Mouse (Mus musculus): ENCODE measurements around the gene Rasl10b. TPM values are rescaled to one million over a fixed set of nuclear protein-coding genes. Genes with fewer than 3 reads are reported as not detected.

Gene Rasl10b
- polyA plus RNA-seq, 3 experiments from 2014 or later = not detected

- ATAC-seq = no peak
Measured at GRCm38 (mm10) chr11:83437377-83437776, 28.4 kb downstream of the Rasl10b start, which contains the start of gene 1700020L24Rik. 1700020L24Rik (plus strand) TSS chr11:83437677.

GRCm38 (mm10) chr11:83439426-83440060, 30.6 kb downstream of the Rasl10b start:
- ATAC-seq = no peak

- ATAC-seq = peak; percentile 86
Measured at GRCm38 (mm10) chr11:83440081-83441064, 31.4 kb downstream of the Rasl10b start.

DNA sequence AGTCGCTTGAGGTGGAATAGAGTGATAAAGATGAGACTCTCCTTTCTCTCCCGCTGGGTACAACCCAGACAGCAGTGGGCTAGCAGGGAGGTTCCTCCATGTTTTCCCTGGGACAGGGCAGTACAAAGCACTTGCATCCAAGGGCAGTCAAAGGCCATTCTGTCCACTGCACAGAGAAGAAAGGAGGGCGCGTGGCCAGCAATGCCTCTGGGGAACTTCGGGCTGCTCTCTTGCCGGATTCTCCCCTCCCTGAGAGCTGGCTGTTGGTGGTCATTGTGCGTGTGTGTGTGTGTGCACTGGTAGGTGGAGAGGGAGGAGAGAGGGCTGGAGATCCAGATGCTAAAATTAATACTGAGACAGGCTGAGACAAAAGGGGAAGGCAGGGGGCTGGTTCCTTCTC, 32.3 kb downstream of the Rasl10b start:
- ATAC-seq = no peak

DNA sequence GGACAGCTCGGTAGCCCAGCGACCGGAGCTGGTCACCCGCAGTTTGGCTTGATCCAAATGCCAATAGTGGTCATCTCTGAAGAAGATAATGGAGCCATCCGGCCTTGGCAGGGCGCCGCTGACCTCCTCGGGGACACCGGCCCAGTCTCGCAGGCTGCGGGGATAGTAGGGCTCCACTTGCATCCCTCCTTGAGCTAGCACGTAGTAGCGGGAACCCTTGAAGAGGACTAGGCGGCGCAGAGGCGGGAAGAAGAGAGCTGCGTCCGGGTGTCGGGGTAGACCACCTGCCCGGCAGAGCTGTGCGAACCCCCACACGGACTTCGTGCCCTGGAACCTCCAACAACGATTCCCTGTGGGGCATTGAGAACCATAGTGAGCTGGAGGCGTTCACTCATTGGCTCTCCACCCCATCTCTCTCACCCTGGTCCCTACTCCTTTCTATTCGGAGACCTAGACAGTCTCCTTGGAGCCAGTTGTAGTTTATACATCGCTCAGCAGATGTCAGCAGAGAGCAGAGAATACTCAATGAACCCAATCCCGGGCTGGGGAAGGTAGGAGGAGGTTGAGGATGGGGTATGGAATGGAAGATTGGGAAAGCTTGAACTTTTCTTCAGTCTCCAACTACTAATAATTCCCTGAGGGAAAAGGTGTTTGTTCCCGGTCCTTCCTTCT, 33.8 kb downstream of the Rasl10b start:
- ATAC-seq = peak; percentile 30

DNA sequence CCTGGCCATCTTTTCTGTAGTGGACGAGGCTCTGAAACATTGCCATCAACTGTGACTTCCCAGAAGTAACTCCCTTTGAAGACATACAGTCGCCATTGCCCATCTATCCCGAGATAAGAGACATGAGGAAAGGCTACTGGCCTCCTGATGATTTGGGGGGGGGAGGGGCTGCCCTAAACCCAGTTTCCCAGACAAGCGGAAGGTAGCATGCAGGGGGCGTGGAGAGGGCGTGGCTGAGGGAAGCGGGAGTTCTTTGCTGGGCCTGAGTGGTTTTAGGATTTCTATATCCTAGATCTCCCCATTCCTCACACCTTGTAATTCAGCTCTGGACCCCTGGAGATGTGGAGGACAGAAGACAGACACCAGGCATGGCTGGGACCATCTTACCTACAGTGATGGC, 34.9 kb downstream of the Rasl10b start:
- ATAC-seq = no peak

GRCm38 (mm10) chr11:83445001-83445400, 36.1 kb downstream of the Rasl10b start:
- no peak for ATAC-seq

GRCm38 (mm10) chr11:83447612-83448011, 38.7 kb downstream of the Rasl10b start:
- ATAC-seq = no peak

DNA sequence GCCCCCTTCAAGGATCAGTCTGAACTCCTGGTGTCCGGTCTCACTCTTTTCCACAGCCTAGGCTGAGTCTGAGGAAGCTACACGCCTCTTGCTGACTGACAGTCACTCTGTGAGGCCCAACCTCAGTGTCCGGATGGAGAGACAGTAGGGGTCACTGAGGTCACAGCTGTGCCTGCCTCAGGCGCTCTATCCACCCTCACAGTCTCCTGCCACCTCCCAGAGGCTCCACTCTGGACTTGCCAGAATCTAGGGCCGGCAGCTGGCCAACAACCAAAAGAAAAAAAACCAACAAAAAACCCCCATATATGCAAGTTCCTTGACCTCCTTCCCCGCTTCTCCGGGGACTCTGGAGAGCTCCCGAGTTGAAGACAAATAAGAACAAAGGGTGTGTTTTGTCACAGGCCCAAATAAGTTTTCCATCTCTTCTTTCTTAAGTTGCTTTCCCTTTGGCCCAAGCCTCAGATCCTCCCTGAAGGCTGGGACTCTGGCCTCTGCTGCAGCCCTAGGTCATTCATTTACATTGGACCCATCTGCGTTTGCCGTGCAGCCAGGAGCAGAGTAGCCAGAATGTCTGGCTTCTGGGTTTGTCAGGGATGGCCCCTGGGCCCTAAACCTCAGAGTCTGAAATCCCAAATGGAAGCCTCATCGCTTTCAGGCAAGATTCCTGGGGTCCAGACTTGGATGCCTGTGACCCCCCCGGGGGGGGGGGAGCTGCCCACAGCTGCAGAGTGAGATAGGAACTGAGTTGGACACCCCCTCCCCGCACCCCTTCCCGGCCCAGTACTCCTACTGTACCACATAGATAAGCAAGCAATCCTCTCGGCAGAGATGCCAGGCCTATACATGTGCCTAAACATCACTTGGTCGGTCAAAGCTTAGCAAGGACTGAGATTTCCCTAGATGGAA, 39.3 kb downstream of the Rasl10b start:
- no peak for ATAC-seq

- no peak for ATAC-seq
Measured at GRCm38 (mm10) chr11:83448927-83449236, 39.9 kb downstream of the Rasl10b start.

DNA sequence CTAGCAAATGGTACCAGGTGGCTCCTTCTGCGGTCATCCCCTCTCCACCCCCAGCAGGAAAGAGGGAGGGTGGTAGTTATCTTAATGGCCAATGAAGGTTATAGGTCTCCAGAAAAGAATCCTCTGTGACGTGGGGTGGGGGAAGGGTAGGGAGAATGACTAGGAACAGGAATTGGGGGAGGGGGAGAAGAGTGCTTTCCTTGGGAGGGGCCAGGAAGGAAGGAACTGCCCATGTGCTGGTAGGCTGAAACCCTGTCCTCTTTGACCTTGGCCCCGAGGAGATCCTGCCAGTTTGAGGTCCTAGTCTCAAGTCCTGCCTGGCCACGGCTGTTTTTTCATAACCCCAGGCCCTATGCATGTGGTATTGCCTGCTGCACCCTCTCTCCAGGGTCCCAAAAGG, 40.4 kb downstream of the Rasl10b start:
- no peak for ATAC-seq

GRCm38 (mm10) chr11:83450550-83450949, 41.6 kb downstream of the Rasl10b start:
- ATAC-seq = no peak

DNA sequence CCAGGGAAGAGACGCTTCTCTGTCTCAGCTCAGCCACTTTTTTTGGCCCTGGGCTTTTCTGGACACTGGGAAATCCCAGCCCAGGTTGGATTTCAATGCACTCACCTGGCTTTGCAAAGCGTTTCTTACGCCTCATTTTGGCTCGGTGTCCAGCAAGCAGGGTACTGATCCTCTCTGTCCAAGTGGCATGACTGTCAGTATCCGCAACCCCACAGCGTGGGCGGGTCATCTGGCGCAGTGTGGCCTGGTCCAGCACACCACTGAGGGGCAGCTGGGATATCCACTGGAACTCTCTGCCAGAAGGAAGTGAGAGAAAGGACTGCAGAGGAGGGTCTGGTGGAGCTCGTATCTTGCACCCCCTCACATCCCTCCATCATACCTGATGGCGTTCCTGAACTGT, 42.3 kb downstream of the Rasl10b start:
- no peak for ATAC-seq

GRCm38 (mm10) chr11:83454548-83454947, 45.6 kb downstream of the Rasl10b start:
- ATAC-seq = no peak

- ATAC-seq = no peak
Measured at GRCm38 (mm10) chr11:83455608-83456007, 46.7 kb downstream of the Rasl10b start.

DNA sequence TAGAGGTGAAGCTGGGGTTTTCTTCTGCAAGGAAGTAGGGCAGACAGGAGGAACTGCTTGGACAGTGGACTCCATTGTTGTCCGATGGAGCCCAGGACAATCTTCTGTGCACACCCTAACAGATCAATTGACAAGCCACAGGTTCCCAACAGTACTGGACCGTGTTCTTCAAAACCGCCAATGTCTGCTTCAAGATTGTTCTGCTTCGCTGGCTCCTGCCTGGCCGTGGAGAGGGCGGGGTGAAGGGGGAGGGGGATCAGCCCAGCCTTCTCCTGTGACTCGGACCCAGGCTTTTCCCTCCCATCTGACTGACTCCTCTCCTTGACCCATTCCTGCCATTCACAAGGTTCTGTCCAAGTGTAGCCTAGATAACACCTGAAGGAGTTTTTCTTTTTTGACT, 48.3 kb downstream of the Rasl10b start:
- ATAC-seq = no peak

GRCm38 (mm10) chr11:83457912-83458601, 49.1 kb downstream of the Rasl10b start:
- no peak for ATAC-seq

- no peak for ATAC-seq
Measured at GRCm38 (mm10) chr11:83461462-83462027, 52.6 kb downstream of the Rasl10b start.

DNA sequence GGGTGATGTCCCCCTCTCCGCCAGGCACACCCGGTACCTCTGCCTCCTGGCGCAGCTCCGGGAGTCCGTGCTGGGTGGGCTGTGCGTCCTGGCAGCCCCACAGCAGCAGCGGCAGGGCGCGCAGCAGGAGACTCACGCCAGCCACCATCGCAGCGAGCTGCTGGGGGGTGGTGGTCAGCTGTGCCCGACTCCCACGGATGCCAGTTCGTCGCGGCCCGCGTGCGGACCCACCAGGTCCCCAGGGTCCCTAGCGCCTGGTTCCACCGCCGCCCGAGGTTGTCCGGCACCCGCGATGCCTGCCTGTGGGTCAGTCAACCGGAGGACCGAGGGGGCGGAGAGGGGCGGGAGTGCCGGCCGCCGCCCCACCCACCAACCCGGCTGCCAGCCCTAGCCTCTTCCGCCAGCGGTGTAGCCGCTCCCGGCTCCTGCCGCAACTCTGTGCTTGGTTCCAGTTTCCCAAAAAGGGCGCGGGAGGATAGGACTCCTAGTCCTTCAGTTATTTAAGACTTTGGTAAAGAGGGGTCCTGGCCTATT, 53.8 kb downstream of the Rasl10b start, which contains the start of gene Mmp28:
Gene Mmp28 (minus strand): TSS at position 361 of the 534 bp plus-strand sequence.
- ATAC-seq = no peak

DNA sequence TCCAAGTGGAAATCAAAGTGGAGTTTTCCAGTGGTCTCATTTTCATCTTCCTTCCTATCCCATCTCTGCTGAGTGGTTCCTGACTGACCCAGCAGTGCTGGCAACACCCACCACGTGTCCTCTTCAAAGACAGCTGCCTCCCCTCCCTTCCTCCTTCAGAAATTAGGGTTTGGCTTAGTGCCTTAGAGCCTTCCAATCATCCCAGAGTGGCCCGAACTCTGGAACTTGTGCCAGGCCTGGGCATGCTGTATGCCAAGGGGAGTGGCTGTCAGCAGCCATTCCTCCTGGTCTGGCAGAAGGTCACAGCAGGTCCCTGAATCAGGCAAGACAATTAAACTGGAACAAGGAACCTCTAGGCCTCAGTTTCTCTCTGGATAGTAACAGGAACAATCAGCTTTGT, 57.0 kb downstream of the Rasl10b start:
- no peak for ATAC-seq

DNA sequence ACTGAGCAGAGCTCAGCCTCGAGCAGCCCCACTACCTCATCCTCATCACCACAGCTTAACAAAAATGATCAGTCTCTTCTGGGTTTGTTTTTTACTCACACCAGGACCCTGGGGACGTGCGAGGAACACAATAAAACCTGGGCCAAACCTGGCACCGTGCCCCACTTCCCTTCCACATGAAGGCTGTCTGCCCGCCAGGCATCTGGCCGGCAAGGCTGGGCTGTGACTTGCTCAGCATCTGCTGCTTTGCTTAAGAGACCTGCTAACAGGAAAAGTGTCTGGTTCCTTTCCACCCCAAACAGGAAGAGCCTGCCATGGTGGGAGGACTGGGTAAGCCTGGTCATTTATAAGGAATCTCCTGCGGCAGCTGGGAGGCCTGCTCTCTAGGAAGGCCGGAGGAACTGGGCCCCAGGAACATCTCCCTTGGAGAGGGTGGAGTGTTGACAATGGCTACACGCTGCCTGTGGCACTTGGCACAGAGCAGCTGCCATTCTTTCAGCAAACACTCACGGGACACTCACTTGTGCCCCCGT, 58.2 kb downstream of the Rasl10b start:
- no peak for ATAC-seq

Measured in inflammation-experienced regulatory T-cells, adult 6 months (primary cell).